Mouse (Mus musculus) left cerebral cortex, postnatal 14 days (tissue): Measurements from ENCODE around the gene Rpn1. TPM values are rescaled to one million over a fixed set of nuclear protein-coding genes. Genes with fewer than 3 reads are reported as not detected.
A peak's percentile ranks its signal among the peaks of the same experiment; 100 is the strongest.

Source experiments
- DNase-seq, 2 experiments: peaks; one replicate each; pipeline ENCODE4 v3.0.0; 2021 to 2022; ENCODE audit warnings: low spot score in 2 of 2, mixed read lengths in 1 of 2
- intact Hi-C: fragments of 180-260 bp; cut with DNase I; formaldehyde crosslinking; loops from one replicate; pipeline ENCODE4 v1.15.1; 2025
- total RNA-seq, 2 experiments: library from RNA; stranded (reverse); gene quantifications; 2 replicates each; pipeline ENCODE4 v1.2.3; 2021

Rpn1 gene
- total RNA-seq, 2 experiments from 2014 or later = 166 to 168 TPM

DNA sequence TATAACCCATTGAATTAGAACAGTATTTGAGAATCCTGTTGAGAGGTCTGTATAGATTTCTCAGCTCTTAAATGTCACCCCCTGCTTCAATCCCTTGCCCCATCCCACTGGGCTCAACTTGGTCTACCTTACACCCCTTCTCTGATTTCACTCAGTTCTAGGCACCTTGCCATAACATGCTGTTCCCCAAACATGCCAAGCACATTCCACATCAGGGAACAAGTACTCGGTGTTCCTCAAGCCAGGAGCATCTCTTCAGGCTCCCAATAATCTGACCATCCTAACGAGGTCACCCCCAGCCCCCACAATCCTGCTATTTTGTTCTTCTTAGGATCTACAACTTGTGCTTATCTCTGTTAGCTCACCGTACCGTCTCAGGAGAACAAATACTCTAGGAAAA lies 21.9 kb upstream of the Rpn1 start:
- intact Hi-C loops = no loop called here
- no peak for DNase-seq

- no peak for DNase-seq
- intact Hi-C loops = no loop called here
These were observed 20.1 kb upstream of the Rpn1 start for GRCm38 (mm10) chr6:88064072-88064642.

DNA sequence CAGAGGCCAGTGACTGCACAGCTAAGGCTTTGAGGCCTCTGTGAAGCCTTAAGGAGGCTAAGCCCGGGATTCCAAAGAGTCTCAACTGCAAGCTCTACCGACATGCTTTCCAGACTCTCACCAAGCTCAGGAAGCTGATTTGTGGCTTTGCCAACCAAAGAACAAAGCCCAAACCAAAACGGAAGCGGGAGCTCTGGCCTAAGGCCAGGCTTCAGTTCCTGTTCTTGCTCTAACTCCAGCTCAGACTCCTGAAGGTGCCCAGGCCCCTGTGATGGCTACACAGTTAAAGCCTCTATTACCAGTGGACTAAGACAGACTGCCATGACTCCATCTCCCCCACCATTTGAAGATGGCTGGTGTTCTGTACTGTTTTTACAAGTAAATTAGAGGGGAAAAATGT lies 19.2 kb upstream of the Rpn1 start:
- peak; percentile 35 to 36 for DNase-seq
- intact Hi-C loops = no loop called here

DNA sequence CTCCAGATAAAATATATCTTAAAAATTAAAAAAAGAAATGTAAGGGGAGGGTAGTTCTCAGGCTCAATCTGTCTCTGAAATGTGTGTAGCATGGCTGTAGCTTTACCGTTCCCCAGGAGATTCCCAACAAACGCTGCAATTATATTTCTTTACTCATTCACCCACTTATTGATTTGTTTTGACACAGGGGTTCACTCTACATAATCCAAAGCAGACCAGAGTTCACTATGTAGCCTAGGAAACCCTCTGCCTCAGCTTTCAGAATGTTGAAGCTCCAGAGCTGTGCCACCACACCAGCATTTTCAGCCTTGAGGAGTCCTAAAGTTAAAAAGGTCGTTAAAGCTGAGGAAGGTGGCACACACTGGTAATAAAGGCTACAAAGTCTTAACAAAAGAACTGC lies 18.3 kb upstream of the Rpn1 start:
- intact Hi-C loops = no loop called here
- no peak for DNase-seq

- intact Hi-C loops = no loop called here
- DNase-seq = no peak
These were observed 16.6 kb upstream of the Rpn1 start for GRCm38 (mm10) chr6:88067722-88068121.

DNA sequence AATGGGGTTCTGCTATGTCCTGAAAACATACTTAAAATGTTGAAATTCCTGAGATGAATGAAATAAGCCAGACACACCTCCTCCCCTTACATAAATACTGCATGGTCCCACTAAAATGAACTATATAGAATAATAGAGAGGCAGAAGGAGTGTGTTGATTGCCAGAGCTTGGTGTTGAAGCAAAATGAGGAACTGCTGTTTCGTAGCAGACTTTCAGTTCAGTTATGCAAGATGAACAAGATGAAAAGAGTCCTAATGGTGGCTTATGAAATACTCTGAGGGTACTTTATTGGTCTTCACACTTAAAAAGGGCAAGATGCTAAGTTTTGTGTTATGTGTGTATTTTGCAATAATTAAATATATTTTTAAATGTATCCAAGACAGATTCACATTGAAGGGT lies 15.5 kb upstream of the Rpn1 start:
- intact Hi-C loops = no loop called here

DNA sequence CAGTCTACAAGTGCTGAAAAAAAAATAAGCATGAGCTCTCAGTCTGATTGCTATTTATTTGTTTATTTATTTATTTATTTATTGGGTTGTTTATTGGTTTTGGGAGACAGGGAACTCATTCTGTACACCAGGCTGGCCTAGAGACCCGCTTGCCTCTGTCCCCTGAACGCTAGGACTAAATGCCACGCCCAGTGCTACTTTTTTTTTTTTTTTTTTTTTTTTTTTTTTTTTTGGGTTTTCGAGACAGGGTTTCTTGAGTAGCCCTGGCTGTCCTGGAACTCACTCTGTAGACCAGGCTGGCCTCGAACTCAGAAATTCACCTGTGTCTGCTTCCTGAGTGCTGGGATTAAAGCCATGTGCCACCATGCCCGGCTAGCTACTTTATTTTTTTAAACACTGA lies 13.8 kb upstream of the Rpn1 start:
- intact Hi-C loops = no loop called here
- DNase-seq = no peak

More for the DNA sequence above, 15.5 kb upstream of the Rpn1 start:
- DNase-seq = no peak

DNA sequence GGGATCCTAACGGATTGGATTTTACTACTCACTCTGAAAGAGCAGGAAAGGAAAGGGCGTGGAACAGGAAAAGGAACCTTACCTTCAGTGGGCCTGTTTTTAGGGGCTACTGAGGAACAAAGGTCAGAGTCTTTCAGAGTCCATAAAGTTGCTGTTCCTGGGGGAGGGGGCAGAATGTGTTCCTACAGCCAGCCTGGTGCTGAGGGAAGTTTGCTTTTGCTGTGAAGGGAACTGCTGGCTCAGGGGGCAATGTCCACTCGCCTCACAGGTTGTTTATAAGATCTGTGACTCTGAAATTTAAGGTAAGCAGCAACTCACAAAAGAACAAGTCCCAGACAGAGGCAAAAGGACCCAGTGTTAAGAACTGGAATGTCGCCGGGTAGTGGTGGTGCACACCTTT lies 13.1 kb upstream of the Rpn1 start:
- intact Hi-C loops = no loop called here
- no peak for DNase-seq

DNA sequence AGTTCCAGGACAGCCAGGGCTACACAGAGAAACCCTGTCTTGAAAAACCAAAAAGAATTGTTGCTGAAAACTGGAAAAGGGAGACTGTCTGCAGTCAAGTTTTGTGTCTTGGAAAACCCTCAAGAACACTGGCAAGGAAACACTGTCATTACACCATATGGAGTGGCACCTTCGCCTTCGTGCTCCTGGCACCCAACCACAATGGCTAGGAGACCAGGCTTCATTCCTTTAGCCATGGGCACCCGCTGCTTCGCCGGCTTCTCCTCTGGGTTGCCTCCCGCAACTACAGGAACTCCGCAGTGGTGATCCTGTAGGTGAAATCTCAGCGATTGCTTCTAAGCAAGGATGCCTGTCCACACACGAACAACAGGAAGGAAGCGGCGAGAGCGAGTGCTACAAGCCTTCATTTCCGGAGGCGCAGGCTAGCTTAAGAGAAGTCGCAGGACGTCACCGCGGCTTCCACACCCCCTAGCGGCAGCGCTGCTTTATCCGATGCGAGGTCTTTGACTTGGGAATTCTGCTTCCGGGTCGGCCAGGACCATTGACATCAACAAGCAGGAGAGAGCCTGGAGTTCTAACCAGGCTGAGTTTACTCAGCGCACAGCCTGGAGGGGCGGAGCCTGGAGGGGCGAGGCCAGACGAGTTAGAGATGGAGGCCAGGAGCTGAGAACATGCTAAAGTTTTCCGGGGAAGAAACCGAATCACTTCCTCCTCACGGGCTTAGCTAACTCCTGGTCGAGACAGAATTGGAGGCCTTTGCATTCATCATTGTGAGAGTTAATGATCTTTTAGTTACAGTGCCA lies 9.3 kb upstream of the Rpn1 start:
- peak; percentile 96 for DNase-seq
- intact Hi-C loops = loop anchor here (5.0 kb wide), 1 partner anchor 63 kb away; no protein-coding TSS in a partner anchor

GRCm38 (mm10) chr6:88075960-88076517 lies 8.2 kb upstream of the Rpn1 start:
- intact Hi-C loops = loop anchor here (5.0 kb wide), 1 partner anchor 64 kb away; no protein-coding TSS in a partner anchor
- no peak for DNase-seq

GRCm38 (mm10) chr6:88083095-88083494 lies 1.2 kb upstream of the Rpn1 start:
- intact Hi-C loops = loop anchor here (5.0 to 10.0 kb wide), 2 partner anchors 36 to 178 kb away; partner anchors contain the start of gene Rab7
- no peak for DNase-seq

DNA sequence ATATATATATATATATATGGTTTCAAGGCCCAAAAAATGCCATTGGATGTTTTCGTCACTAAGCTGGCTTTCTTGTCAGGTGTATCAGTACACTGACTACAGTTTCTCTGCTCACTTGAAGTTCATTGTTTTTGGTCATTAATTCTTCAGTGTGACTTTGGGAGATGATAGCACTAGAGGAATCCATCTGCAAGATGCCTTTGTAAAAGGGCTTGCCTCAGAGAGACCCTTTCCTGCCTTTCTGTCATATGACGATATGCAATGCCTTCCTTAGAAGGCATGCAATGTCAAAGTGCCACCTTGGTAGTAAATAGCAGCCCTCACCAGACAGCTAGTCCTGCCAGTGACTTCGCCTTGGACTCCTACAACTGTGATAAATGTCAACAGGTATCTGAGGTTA lies 610 bp upstream of the Rpn1 start:
- no peak for DNase-seq
- intact Hi-C loops = loop anchor here (5.0 to 10.0 kb wide), 2 partner anchors 36 to 179 kb away; partner anchors contain the start of gene Rab7

GRCm38 (mm10) chr6:88088971-88089370 lies 4.7 kb downstream of the Rpn1 start:
- intact Hi-C loops = loop anchor here (10.0 kb wide), 1 partner anchor 184 kb away; no protein-coding TSS in a partner anchor
- no peak for DNase-seq

- intact Hi-C loops = no loop called here
These were observed 11.1 kb downstream of the Rpn1 start for GRCm38 (mm10) chr6:88095377-88095776.

GRCm38 (mm10) chr6:88102096-88102495 lies 17.8 kb downstream of the Rpn1 start:
- DNase-seq = no peak
- intact Hi-C loops = no loop called here

More at GRCm38 (mm10) chr6:88095377-88095776, 11.1 kb downstream of the Rpn1 start:
- no peak for DNase-seq

DNA sequence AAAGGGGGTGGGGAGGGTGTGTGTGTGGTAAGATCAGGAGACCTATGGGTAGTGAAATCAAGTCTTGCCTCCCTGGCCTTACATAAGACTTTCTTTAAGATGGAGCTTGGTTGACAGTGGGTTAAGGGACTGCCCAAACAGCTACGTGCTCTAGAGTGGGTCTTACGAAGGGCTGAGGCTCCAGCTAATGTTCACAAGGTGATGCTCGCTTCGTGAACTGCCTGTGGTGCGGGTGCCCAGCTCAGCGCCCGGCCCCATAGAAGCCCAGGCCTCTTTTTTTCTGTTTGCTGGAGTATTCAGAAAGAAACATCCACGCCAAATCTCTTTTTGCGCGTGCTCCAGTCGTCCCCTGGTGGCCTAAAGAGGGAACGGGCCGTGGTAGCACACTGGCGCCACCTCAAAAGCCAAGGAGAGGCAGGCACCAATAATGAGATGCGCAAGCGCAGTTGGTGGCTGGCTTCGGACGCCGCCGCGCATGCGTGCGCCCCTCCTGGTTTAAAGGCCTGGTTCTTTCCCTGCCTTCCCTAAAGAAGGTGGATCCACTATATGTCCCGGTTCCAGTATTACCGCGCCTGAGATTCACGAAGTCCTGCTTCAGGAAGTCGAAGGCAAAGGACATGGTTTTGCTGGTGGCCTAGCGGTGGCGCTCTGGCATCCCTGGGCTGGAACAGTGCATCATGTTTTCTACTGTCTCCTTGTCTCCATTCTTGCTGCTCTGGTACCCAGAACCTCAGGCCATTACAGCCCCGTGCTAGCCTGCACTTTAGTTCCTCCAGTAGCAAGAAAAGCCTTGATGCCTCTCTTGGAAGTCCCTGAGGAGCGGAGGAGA lies 21.7 kb downstream of the Rpn1 start:
- intact Hi-C loops = no loop called here
- peak; percentile 96 to 98 for DNase-seq

GRCm38 (mm10) chr6:88106612-88107123 lies 22.4 kb downstream of the Rpn1 start:
- intact Hi-C loops = no loop called here
- DNase-seq = no peak

DNA sequence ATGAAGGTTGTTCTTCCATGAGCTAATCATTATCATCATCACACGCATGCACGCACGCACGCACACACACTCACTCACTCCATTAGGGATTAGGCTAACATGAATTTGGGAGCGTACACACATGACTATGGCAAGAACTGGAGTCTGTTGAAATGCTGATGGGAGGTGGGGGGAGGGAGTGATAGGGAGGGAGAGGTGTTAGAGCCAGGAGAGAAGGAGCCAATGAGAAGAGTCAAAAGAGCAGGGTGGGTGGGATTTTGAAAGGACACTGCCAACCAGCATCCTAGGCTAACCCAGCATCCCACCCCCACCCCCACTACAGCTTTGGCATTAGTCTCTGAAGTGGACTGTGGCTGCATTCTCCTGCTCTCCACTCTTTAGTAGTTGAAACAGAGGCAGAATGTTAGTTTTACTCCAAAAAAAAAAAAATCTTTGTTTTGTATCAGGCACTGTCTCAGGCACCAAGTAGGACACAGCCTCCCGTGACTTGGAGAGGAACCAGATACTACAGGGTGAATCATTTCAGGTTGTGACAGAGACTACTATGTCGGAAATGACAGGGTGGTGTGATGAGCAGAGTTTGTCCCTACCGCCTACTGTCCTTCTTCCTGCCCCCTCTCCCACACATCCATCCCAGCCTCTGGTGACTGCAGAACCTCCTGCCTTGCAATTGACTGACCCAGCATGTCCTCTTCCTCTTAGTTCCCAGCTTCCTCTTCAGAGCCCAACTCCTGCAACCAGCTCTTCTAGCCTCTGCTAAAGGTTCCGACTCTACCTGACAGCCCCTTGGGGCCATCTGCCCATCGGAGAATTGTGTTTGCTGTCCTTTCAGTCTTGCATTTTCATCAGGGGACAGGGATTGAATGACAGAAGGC lies 23.6 kb downstream of the Rpn1 start:
- intact Hi-C loops = no loop called here
- DNase-seq = no peak
